ENCODE assay signal across 17 mouse cellular contexts in genomic region chr10:106242180-106242579, GRCm38 (mm10).
DNase-seq lines count a peak whose midpoint lies in the region; ATAC-seq and TF ChIP-seq lines count a peak whose summit lies in the region.
"Had no signal": no experiment of that assay in that cellular context is flagged by ENCODE, and none has a peak within 500 bp of the region (broad histone marks: within the 10 kb centered on the region; RNA-seq: fewer than 3 reads in every experiment).

No protein-coding gene starts in this region.

- H3K27me3 ChIP-seq in hindbrain, postnatal 0 days (ENCODE audit: insufficient read depth, low read length): no peaks in the 10 kb centered on the region
- no peaks in the 10 kb centered on the region for H3K27me3 ChIP-seq in hindbrain, embryonic 13.5 days
- H3K27me3 ChIP-seq in midbrain, embryonic 14.5 days (ENCODE audit: control insufficient read depth, insufficient read depth, low read length): no peaks in the 10 kb centered on the region
- H3K27me3 ChIP-seq in midbrain, embryonic 15.5 days (replicated peaks): no peaks in the 10 kb centered on the region
- H3K27me3 ChIP-seq: embryonic facial prominence, embryonic 12.5 days; intestine, embryonic 15.5 days; kidney, embryonic 15.5 days; limb, embryonic 12.5 days; midbrain, embryonic 13.5 days had no signal

- TF ChIP-seq CTCF in hindbrain, postnatal 0 days (IDR thresholded peaks at IDR 0.05; ENCODE audit: low read depth): no peak

- H3K9ac ChIP-seq in hindbrain, postnatal 0 days (replicated peaks; ENCODE audit: low read length): no peak overlapping the region
- H3K9ac ChIP-seq in hindbrain, embryonic 13.5 days: no peak overlapping the region
- H3K9ac ChIP-seq in midbrain, embryonic 14.5 days (replicated peaks; ENCODE audit: low read length): no peak overlapping the region
- H3K9ac ChIP-seq in midbrain, embryonic 15.5 days: no peak overlapping the region
- H3K9ac ChIP-seq: embryonic facial prominence, embryonic 12.5 days; intestine, embryonic 15.5 days; kidney, embryonic 15.5 days; limb, embryonic 12.5 days; liver, embryonic 14.5 days; midbrain, embryonic 13.5 days had no signal

- peak; percentile 62; the same call in 1 of the 2 replicates for ATAC-seq in frontal cortex, adult (ENCODE audit: low TSS enrichment)
- 0 out of 2 replicates have a peak, but pooled peaks have one; percentile 58 for ATAC-seq in hindbrain, postnatal 0 days
- ATAC-seq in hindbrain, embryonic 13.5 days (ENCODE audit: low FRiP score): no peak
- ATAC-seq in midbrain, embryonic 14.5 days (ENCODE audit: low FRiP score, low TSS enrichment): no peak
- no peak for ATAC-seq in midbrain, embryonic 15.5 days (replicated peaks)
- ATAC-seq: intestine, embryonic 15.5 days; midbrain, embryonic 13.5 days had no signal

- no peak for DNase-seq in frontal cortex, postnatal 14 days (ENCODE audit: low spot score in 2 of 2)
- DNase-seq in hindbrain, postnatal 0 days (ENCODE audit: low spot score): peak; percentile 66
- peak; percentile 15 for DNase-seq in midbrain, embryonic 14.5 days
- no peak for DNase-seq in testis, postnatal 14 days (ENCODE audit: low spot score)
- DNase-seq: gastrocnemius, adult 2 months; heart, postnatal 14 days; retina, postnatal 1 day; thymus, postnatal 4 days had no signal

- H3K4me3 ChIP-seq in hindbrain, postnatal 0 days (ENCODE audit: low read length): no peak overlapping the region
- no peak overlapping the region for H3K4me3 ChIP-seq in hindbrain, embryonic 13.5 days
- no peak overlapping the region for H3K4me3 ChIP-seq in midbrain, embryonic 14.5 days (replicated peaks; ENCODE audit: low read depth, low read length)
- H3K4me3 ChIP-seq in midbrain, embryonic 15.5 days: no peak overlapping the region
- H3K4me3 ChIP-seq: embryonic facial prominence, embryonic 12.5 days; gastrocnemius, adult 2 months; intestine, embryonic 15.5 days; kidney, embryonic 15.5 days; limb, embryonic 12.5 days; midbrain, embryonic 13.5 days had no signal

- H3K36me3 ChIP-seq in hindbrain, postnatal 0 days (ENCODE audit: insufficient read depth, low read length): no peaks in the 10 kb centered on the region
- H3K36me3 ChIP-seq in hindbrain, embryonic 13.5 days: no peaks in the 10 kb centered on the region
- no peaks in the 10 kb centered on the region for H3K36me3 ChIP-seq in midbrain, embryonic 14.5 days (ENCODE audit: control insufficient read depth, insufficient read depth, low read length)
- H3K36me3 ChIP-seq in midbrain, embryonic 15.5 days (replicated peaks): no peaks in the 10 kb centered on the region
- H3K36me3 ChIP-seq: embryonic facial prominence, embryonic 12.5 days; intestine, embryonic 15.5 days; kidney, embryonic 15.5 days; limb, embryonic 12.5 days; midbrain, embryonic 13.5 days had no signal

- no peak overlapping the region for H3K4me2 ChIP-seq in hindbrain, postnatal 0 days (ENCODE audit: low read depth, low read length)
- no peak overlapping the region for H3K4me2 ChIP-seq in hindbrain, embryonic 13.5 days
- H3K4me2 ChIP-seq in midbrain, embryonic 14.5 days (ENCODE audit: low read length): no peak overlapping the region
- no peak overlapping the region for H3K4me2 ChIP-seq in midbrain, embryonic 15.5 days
- H3K4me2 ChIP-seq: embryonic facial prominence, embryonic 12.5 days; intestine, embryonic 15.5 days; kidney, embryonic 15.5 days; limb, embryonic 12.5 days; midbrain, embryonic 13.5 days had no signal

- 54% methylated on average over 1 of the region's 1 CpGs for WGBS in hindbrain, postnatal 0 days
- WGBS in hindbrain, embryonic 13.5 days: 69% methylated on average over 1 of the region's 1 CpGs
- 64% methylated on average over 1 of the region's 1 CpGs for WGBS in midbrain, embryonic 14.5 days
- 60% methylated on average over 1 of the region's 1 CpGs for WGBS in midbrain, embryonic 15.5 days

- no peaks in the 10 kb centered on the region for H3K4me1 ChIP-seq in hindbrain, postnatal 0 days (ENCODE audit: insufficient read depth, low read length)
- H3K4me1 ChIP-seq in hindbrain, embryonic 13.5 days (replicated peaks): no peaks in the 10 kb centered on the region
- H3K4me1 ChIP-seq in midbrain, embryonic 14.5 days (ENCODE audit: control insufficient read depth, insufficient read depth, low read length): no peaks in the 10 kb centered on the region
- H3K4me1 ChIP-seq in midbrain, embryonic 15.5 days: no peaks in the 10 kb centered on the region
- H3K4me1 ChIP-seq: embryonic facial prominence, embryonic 12.5 days; intestine, embryonic 15.5 days; kidney, embryonic 15.5 days; limb, embryonic 12.5 days; midbrain, embryonic 13.5 days had no signal

- no peak overlapping the region for H3K27ac ChIP-seq in hindbrain, postnatal 0 days
- no peak overlapping the region for H3K27ac ChIP-seq in hindbrain, embryonic 13.5 days
- H3K27ac ChIP-seq in midbrain, embryonic 14.5 days (replicated peaks; ENCODE audit: low read depth, low read length): no peak overlapping the region
- no peak overlapping the region for H3K27ac ChIP-seq in midbrain, embryonic 15.5 days
- H3K27ac ChIP-seq: embryonic facial prominence, embryonic 12.5 days; gastrocnemius, adult 2 months; intestine, embryonic 15.5 days; kidney, embryonic 15.5 days; limb, embryonic 12.5 days; liver, embryonic 14.5 days; midbrain, embryonic 13.5 days had no signal

- H3K9me3 ChIP-seq in hindbrain, postnatal 0 days (ENCODE audit: low read length): no peaks in the 10 kb centered on the region
- no peaks in the 10 kb centered on the region for H3K9me3 ChIP-seq in hindbrain, embryonic 13.5 days
- no peaks in the 10 kb centered on the region for H3K9me3 ChIP-seq in midbrain, embryonic 14.5 days (ENCODE audit: control insufficient read depth, low read length)
- no peaks in the 10 kb centered on the region for H3K9me3 ChIP-seq in midbrain, embryonic 15.5 days
- H3K9me3 ChIP-seq: embryonic facial prominence, embryonic 12.5 days; intestine, embryonic 15.5 days; kidney, embryonic 15.5 days; limb, embryonic 12.5 days; midbrain, embryonic 13.5 days had no signal

Comparison
In these comparisons a context has a peak if more than half of its experiments do, and no peak if none do; other contexts are left out.
1. ATAC-seq: peak in frontal cortex, adult (single experiment) and hindbrain, postnatal 0 days (single experiment); none in hindbrain, embryonic 13.5 days (single experiment), midbrain, embryonic 14.5 days (single experiment) and midbrain, embryonic 15.5 days (single experiment).
2. DNase-seq: peak in hindbrain, postnatal 0 days (single experiment) and midbrain, embryonic 14.5 days (single experiment); none in frontal cortex, postnatal 14 days (0 of 2) and testis, postnatal 14 days (single experiment).